Mouse (Mus musculus): ENCODE results near the gene Trim65.

GRCm38 (mm10) chr11:116103572-116103971 is 27.4 kb downstream of the Trim65 start:
- TF ChIP-seq USF1 (IDR thresholded peaks at IDR 0.05; ENCODE audit: low read depth, low read length) (no peak), HCFC1 (IDR thresholded peaks at IDR 0.05; ENCODE audit: low read depth, low read length) (no peak), CTCF (conservative IDR thresholded peaks at IDR 0.05 in 1 of 2, IDR thresholded peaks at IDR 0.05 in 1 of 2; ENCODE audit: low read depth in 2 of 2, low read length in 2 of 2) (no peak), CHD1 (IDR thresholded peaks at IDR 0.05; ENCODE audit: low read depth, low read length) (no peak), RAD21 (IDR thresholded peaks at IDR 0.05; ENCODE audit: low read depth, low read length) (no peak), BHLHE40 (IDR thresholded peaks at IDR 0.05; ENCODE audit: low read depth, low read length) (no peak), NRF1 (IDR thresholded peaks at IDR 0.05; ENCODE audit: low read depth, low read length) (no peak), RCOR1 (conservative IDR thresholded peaks at IDR 0.05; ENCODE audit: low read depth, low read length) (no peak), SMC3 (IDR thresholded peaks at IDR 0.05; ENCODE audit: low read depth, low read length) (no peak), ZNF384 (IDR thresholded peaks at IDR 0.05; ENCODE audit: low read depth, low read length) (no peak), MYC (IDR thresholded peaks at IDR 0.05; ENCODE audit: low read depth, low read length) (no peak)
